Mouse (Mus musculus) A20 (cell line): Measurements from ENCODE around the gene Get4.

Source experiments
- DNase-seq: peaks from one replicate; pipeline ENCODE4 v3.0.0-alpha.2; 2011; ENCODE audit warnings: low read depth, low spot score

The Get4 gene

GRCm38 (mm10) chr5:139252081-139252909 is at the start of gene Get4:
Gene Get4, plus strand, starts transcription at chr5:139252324.
- DNase-seq = peak; percentile 100

- DNase-seq = no peak
These were observed 48.8 kb upstream of the Get4 start for GRCm38 (mm10) chr5:139203312-139203711.

GRCm38 (mm10) chr5:139206081-139206480 is 46.0 kb upstream of the Get4 start:
- DNase-seq = no peak

GRCm38 (mm10) chr5:139206525-139206924 is 45.6 kb upstream of the Get4 start:
- DNase-seq = no peak

GRCm38 (mm10) chr5:139208183-139208582 is 43.9 kb upstream of the Get4 start:
- DNase-seq = no peak

GRCm38 (mm10) chr5:139208871-139209684 is 43.0 kb upstream of the Get4 start:
- DNase-seq = peak; percentile 38

GRCm38 (mm10) chr5:139209685-139210026 is 42.5 kb upstream of the Get4 start:
- DNase-seq = no peak

- no peak for DNase-seq
These were observed 40.3 kb upstream of the Get4 start for GRCm38 (mm10) chr5:139211737-139212385.

GRCm38 (mm10) chr5:139214298-139214697 is 37.8 kb upstream of the Get4 start:
- DNase-seq = no peak

GRCm38 (mm10) chr5:139215184-139215583 is 36.9 kb upstream of the Get4 start:
- no peak for DNase-seq

- DNase-seq = no peak
These were observed 36.0 kb upstream of the Get4 start for GRCm38 (mm10) chr5:139216121-139216520.

- no peak for DNase-seq
These were observed 35.4 kb upstream of the Get4 start for GRCm38 (mm10) chr5:139216774-139217173.

GRCm38 (mm10) chr5:139220006-139220515 is 32.1 kb upstream of the Get4 start:
- DNase-seq = no peak

GRCm38 (mm10) chr5:139220610-139221009 is 31.5 kb upstream of the Get4 start:
- no peak for DNase-seq

GRCm38 (mm10) chr5:139223331-139223730 is 28.8 kb upstream of the Get4 start:
- no peak for DNase-seq

GRCm38 (mm10) chr5:139227236-139227635 is 24.9 kb upstream of the Get4 start:
- DNase-seq = no peak

- no peak for DNase-seq
These were observed 24.5 kb upstream of the Get4 start for GRCm38 (mm10) chr5:139227645-139228044.

GRCm38 (mm10) chr5:139228318-139228717 is 23.8 kb upstream of the Get4 start:
- DNase-seq = no peak

- DNase-seq = no peak
These were observed 22.4 kb upstream of the Get4 start for GRCm38 (mm10) chr5:139229716-139230115.

- DNase-seq = no peak
These were observed 20.0 kb upstream of the Get4 start for GRCm38 (mm10) chr5:139232083-139232482.

GRCm38 (mm10) chr5:139234423-139234822 is 17.7 kb upstream of the Get4 start:
- DNase-seq = no peak

- DNase-seq = no peak
These were observed 14.7 kb upstream of the Get4 start for GRCm38 (mm10) chr5:139237436-139237835.
